Mouse (Mus musculus): ENCODE results near the gene Tfap2e. TPM values are rescaled to one million over a fixed set of nuclear protein-coding genes. Genes with fewer than 3 reads are reported as not detected.

Gene Tfap2e
- total RNA-seq, 2 experiments from 2014 or later: not detected

GRCm38 (mm10) chr4:126732531-126733380, 3.3 kb downstream of the Tfap2e start:
- DNase-seq: no peak
- intact Hi-C loops (cut with DNase I): no loop called here

- no peak for DNase-seq
- intact Hi-C loops (cut with DNase I): no loop called here
Measured at GRCm38 (mm10) chr4:126732111-126732510, 3.9 kb downstream of the Tfap2e start.

DNA sequence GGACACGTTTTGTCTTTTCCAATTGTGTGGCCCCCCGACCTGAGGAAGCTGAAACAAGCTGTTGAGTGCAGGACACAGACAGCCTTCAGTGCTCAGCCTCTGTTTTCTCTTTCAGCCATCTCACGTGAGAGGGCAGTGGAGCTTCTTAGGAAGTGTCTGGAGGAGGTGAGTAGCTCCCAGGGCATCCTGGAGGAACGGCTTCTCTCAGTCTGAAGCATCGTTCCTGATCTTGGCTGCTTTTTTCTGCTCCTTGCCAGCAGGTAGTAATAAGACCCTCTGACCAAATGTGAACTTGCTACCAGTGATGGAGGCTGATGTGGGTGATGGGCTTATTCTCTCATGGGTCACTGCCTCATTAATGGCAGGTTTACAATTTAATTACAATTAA, 28.6 kb downstream of the Tfap2e start:
- no peak for DNase-seq

DNA sequence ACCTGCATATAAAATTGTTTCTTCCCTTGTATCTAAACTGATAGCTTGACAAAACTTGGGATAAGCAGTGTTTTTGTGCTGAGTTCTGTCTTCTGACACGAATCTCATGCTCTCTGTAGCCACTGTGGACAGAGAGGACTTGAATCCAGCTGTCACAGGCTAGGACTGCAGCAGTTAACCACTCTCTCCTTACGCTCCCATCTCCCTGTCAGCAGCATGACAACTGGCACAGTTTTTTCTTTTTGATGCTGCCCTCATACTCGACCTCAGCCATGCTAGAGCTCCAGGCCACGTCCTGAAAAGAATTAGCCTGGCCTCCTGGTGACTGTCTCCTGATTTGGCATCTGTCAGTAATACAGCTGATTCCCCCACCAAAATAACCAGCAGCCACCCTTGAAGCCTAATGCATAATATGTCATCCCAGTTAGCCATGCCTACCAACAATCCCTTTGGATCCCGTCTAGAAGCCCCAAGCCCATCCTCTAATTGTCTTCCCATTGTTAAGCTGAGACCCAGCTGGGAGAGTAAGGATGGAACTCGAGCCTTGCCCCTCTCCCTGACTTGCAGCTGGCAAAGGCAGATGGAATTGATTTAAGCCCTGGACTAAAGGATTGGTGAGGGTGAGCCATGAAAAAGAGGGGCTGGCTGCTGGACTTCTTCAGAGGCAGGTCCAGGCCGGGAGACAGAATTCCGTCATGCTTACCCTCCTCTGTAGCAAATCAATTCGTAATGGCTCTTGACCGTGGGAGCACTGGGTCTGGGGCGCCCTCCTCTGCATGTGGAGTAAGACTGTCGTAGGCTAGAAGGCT, 29.2 kb downstream of the Tfap2e start:
- DNase-seq: no peak
- intact Hi-C loops (cut with DNase I): no loop called here

More for the DNA sequence above, 28.6 kb downstream of the Tfap2e start:
- intact Hi-C loops (cut with DNase I): no loop called here

- DNase-seq: no peak
- intact Hi-C loops (cut with DNase I): no loop called here
Measured at GRCm38 (mm10) chr4:126696908-126697307, 39.1 kb downstream of the Tfap2e start.

- DNase-seq: no peak
- intact Hi-C loops (cut with DNase I): no loop called here
Measured at GRCm38 (mm10) chr4:126693021-126693420, 43.0 kb downstream of the Tfap2e start.

- intact Hi-C loops (cut with DNase I): no loop called here
- DNase-seq: no peak
Measured at GRCm38 (mm10) chr4:126689457-126689856, 46.6 kb downstream of the Tfap2e start.

GRCm38 (mm10) chr4:126683084-126683483, 53.0 kb downstream of the Tfap2e start:
- DNase-seq: no peak
- intact Hi-C loops (cut with DNase I): no loop called here

DNA sequence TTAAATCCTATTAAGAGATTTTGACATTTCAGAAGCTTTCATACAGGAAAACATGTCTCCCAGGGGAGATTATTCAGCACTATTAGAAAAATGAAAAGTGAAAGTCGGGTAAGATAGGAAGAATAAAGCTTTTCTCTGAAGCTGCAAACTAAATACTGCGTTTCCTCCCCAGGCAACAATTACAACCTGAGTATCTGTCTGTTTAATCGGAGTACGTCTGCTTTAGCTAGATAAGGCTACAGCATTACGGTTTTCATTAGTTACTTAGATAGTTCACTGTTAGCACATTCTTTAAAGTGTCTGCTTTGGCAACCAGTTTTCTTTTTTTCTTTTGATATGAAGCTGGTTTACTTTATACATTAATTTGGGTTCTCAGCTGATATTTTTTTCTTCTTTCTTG, 53.7 kb downstream of the Tfap2e start:
- intact Hi-C loops (cut with DNase I): no loop called here
- DNase-seq: no peak

- intact Hi-C loops (cut with DNase I): loop anchor here (2.0 to 5.0 kb wide), 3 partner anchors 75 to 120 kb away; partner anchors contain the start of gene Clspn
Measured at GRCm38 (mm10) chr4:126677054-126678003, 58.7 kb downstream of the Tfap2e start, which contains the start of gene Psmb2. Gene Psmb2, plus strand, starts transcription at chr4:126677630.

GRCm38 (mm10) chr4:126667075-126667474, 69.0 kb downstream of the Tfap2e start:
- DNase-seq: no peak
- intact Hi-C loops (cut with DNase I): no loop called here

More at GRCm38 (mm10) chr4:126677054-126678003, 58.7 kb downstream of the Tfap2e start, which contains the start of gene Psmb2:
- peak; percentile 99 to 100 for DNase-seq

Other genes with a start within 250 kb of the Tfap2e start
- 1 to 10 TPM; 9.2 to 9.7 TPM for gene Ago4, start 202.8 kb downstream of the Tfap2e start, total RNA-seq (2021)
- gene Clspn, start 179.3 kb downstream of the Tfap2e start, total RNA-seq (2021): under 1 TPM; 0.53 to 0.84 TPM
- 10 to 100 TPM; 10.7 to 10.8 TPM for gene 5730409E04Rik, start 126.4 kb downstream of the Tfap2e start, total RNA-seq (2021)
- gene Psmb2, start 58.6 kb downstream of the Tfap2e start, total RNA-seq (2021): 100 to 1,000 TPM; 116 to 125 TPM
- 10 to 100 TPM; 13.0 to 16.0 TPM for gene Ncdn, start 17.2 kb upstream of the Tfap2e start, total RNA-seq (2021)
- 10 to 100 TPM; 29.4 to 33.5 TPM for gene AU040320, start 17.3 kb upstream of the Tfap2e start, total RNA-seq (2021)
- 10 to 100 TPM; 19.8 to 20.8 TPM for gene Zmym4, start 231.9 kb upstream of the Tfap2e start, total RNA-seq (2021)

Measured in heart, postnatal 36 days (tissue).